Mouse (Mus musculus): ENCODE results near the gene Ngf.

- TF ChIP-seq CTCF (IDR thresholded peaks at IDR 0.05; ENCODE audit: low read depth): no peak
- no peak for TF ChIP-seq EP300 (IDR thresholded peaks at IDR 0.05; ENCODE audit: low read depth)
Measured at GRCm38 (mm10) chr3:102523711-102524110, 54.0 kb downstream of the Ngf start.
